Mouse (Mus musculus) gastrocnemius, postnatal 14 days (tissue): ENCODE data around the gene Nr1h2. TPM values are rescaled to one million over a fixed set of nuclear protein-coding genes. Genes with fewer than 3 reads are reported as not detected.
A peak's percentile ranks its signal among the peaks of the same experiment; 100 is the strongest.

Experiments used
- DNase-seq: peaks from one replicate; pipeline ENCODE4 v3.0.0; 2021; ENCODE audit warnings: mixed read lengths
- intact Hi-C: fragments of 180-260 bp; cut with DNase I; formaldehyde crosslinking; loops from one replicate; pipeline ENCODE4 v1.15.1; 2025; ENCODE audit warnings: low total_unique reads
- long read RNA-seq, 2 experiments: library from polyadenylated mRNA; stranded (forward); transcript quantifications; one replicate each; pipeline ENCODE4 v2.0.0; 2021
- total RNA-seq, 2 experiments: library from RNA; stranded (reverse); gene quantifications; 2 replicates each; pipeline ENCODE4 v1.2.3; 2021

Nr1h2 gene
- 10 to 100 TPM; 28.0 to 28.2 TPM for total RNA-seq
- long read RNA-seq, experiment 1, transcript Nr1h2-203 (10 exons, 1,988 nt) = minor isoform, 12 of 53 reads
- long read RNA-seq, experiment 1, transcript Nr1h2-201 (10 exons, 1,999 nt) = major isoform, 17 of 53 reads
- long read RNA-seq, experiment 1, partial matches to known transcripts = 9 of 53 reads
- long read RNA-seq, experiment 1, other reads (novel, unspliced or antisense) = 12 of 53 reads
- long read RNA-seq, experiment 2, transcript Nr1h2-202 (10 exons, 1,948 nt) = minor isoform, 7 of 60 reads
- long read RNA-seq, experiment 2, transcript Nr1h2-201 (10 exons, 1,999 nt) = major isoform, 17 of 60 reads
- long read RNA-seq, experiment 2, transcript Nr1h2-203 (10 exons, 1,988 nt) = minor isoform, 16 of 60 reads
- long read RNA-seq, experiment 2, partial matches to known transcripts = 6 of 60 reads
- long read RNA-seq, experiment 2, other reads (novel, unspliced or antisense) = 13 of 60 reads

- DNase-seq = peak; percentile 97
- intact Hi-C loops = loop anchor here (5.0 kb wide), 1 partner anchor 52 kb away; no protein-coding TSS in a partner anchor
Measured at GRCm38 (mm10) chr7:44553826-44554225, at the start of gene Nr1h2. TSS of gene Nr1h2 (minus strand) at chr7:44553951.

- intact Hi-C loops = no loop called here
- no peak for DNase-seq
Measured at GRCm38 (mm10) chr7:44603186-44603855, 49.6 kb upstream of the Nr1h2 start.

GRCm38 (mm10) chr7:44602443-44602842 is 48.7 kb upstream of the Nr1h2 start:
- intact Hi-C loops = no loop called here
- DNase-seq = no peak

- intact Hi-C loops = no loop called here
- DNase-seq = no peak
Measured at GRCm38 (mm10) chr7:44601646-44602045, 47.9 kb upstream of the Nr1h2 start.

- no peak for DNase-seq
- intact Hi-C loops = no loop called here
Measured at GRCm38 (mm10) chr7:44600691-44601262, 47.0 kb upstream of the Nr1h2 start.

GRCm38 (mm10) chr7:44598336-44598735 is 44.6 kb upstream of the Nr1h2 start:
- DNase-seq = no peak
- intact Hi-C loops = no loop called here

GRCm38 (mm10) chr7:44597666-44598065 is 43.9 kb upstream of the Nr1h2 start:
- no peak for DNase-seq

GRCm38 (mm10) chr7:44596996-44597538 is 43.3 kb upstream of the Nr1h2 start:
- DNase-seq = no peak
- intact Hi-C loops = no loop called here

More at GRCm38 (mm10) chr7:44597666-44598065, 43.9 kb upstream of the Nr1h2 start:
- intact Hi-C loops = no loop called here

- DNase-seq = no peak
- intact Hi-C loops = no loop called here
Measured at GRCm38 (mm10) chr7:44596051-44596450, 42.3 kb upstream of the Nr1h2 start.

- intact Hi-C loops = no loop called here
- no peak for DNase-seq
Measured at GRCm38 (mm10) chr7:44595131-44595561, 41.4 kb upstream of the Nr1h2 start.

GRCm38 (mm10) chr7:44594291-44594690 is 40.5 kb upstream of the Nr1h2 start:
- no peak for DNase-seq
- intact Hi-C loops = no loop called here

GRCm38 (mm10) chr7:44593775-44594174 is 40.0 kb upstream of the Nr1h2 start:
- intact Hi-C loops = no loop called here
- DNase-seq = peak; percentile 77

GRCm38 (mm10) chr7:44593051-44593450 is 39.3 kb upstream of the Nr1h2 start:
- no peak for DNase-seq
- intact Hi-C loops = no loop called here

- DNase-seq = no peak
- intact Hi-C loops = no loop called here
Measured at GRCm38 (mm10) chr7:44591348-44592116, 37.8 kb upstream of the Nr1h2 start.

GRCm38 (mm10) chr7:44590402-44591347 is 36.9 kb upstream of the Nr1h2 start, which contains the start of gene Kcnc3:
TSS of gene Kcnc3 (plus strand) at chr7:44590664.
- DNase-seq = peak; percentile 83
- intact Hi-C loops = no loop called here

GRCm38 (mm10) chr7:44589946-44590345 is 36.2 kb upstream of the Nr1h2 start:
- DNase-seq = no peak
- intact Hi-C loops = no loop called here

- peak; percentile 39 for DNase-seq
Measured at GRCm38 (mm10) chr7:44589149-44589548, 35.4 kb upstream of the Nr1h2 start.

GRCm38 (mm10) chr7:44588338-44588737 is 34.6 kb upstream of the Nr1h2 start:
- no peak for DNase-seq
- intact Hi-C loops = no loop called here

More at GRCm38 (mm10) chr7:44589149-44589548, 35.4 kb upstream of the Nr1h2 start:
- intact Hi-C loops = no loop called here
